Mouse (Mus musculus) spleen, adult 2 months (tissue): Measurements from ENCODE around the gene Pdgfc.

ENCODE experiments used
- CTCF ChIP-seq: fragments of 200-500 bp; IDR thresholded peaks from 2 replicates; pipeline ENCODE4 v1.5.1; 2011; ENCODE audit warnings: mild to moderate bottlenecking, inconsistent platforms; ENCODE audit not compliant: insufficient read depth, insufficient read length, insufficient replicate concordance; ENCODE audit errors: extremely low read depth
- POLR2A ChIP-seq: fragments of 200-500 bp; IDR thresholded peaks from 2 replicates; pipeline ENCODE4 v1.6.1; 2011; ENCODE audit warnings: low read depth, low read length, inconsistent platforms

GRCm38 (mm10) chr3:81262801-81263200, 226.6 kb downstream of the Pdgfc start:
- TF ChIP-seq CTCF (no peak), POLR2A (no peak)
